Mouse (Mus musculus) erythroblast, embryonic 14.5 days (primary cell): ENCODE results near the gene Adcy1.

Experiments used
- GATA1 ChIP-seq: IDR thresholded peaks from 2 replicates; pipeline ENCODE4 v1.6.1; 2012; ENCODE audit warnings: low read length, inconsistent platforms, mixed read lengths
- TAL1 ChIP-seq: IDR thresholded peaks from 3 replicates; pipeline ENCODE4 v1.6.1; 2012; ENCODE audit warnings: low read length, inconsistent platforms, mixed read lengths

- TF ChIP-seq TAL1 = no peak
- no peak for TF ChIP-seq GATA1
Measured at GRCm38 (mm10) chr11:7140449-7140848, 77.2 kb downstream of the Adcy1 start.
